In genomic region chr6:94286555-94286954, GRCm38 (mm10) we compare ENCODE assay signal across 24 mouse cellular contexts.
"Had no signal": no experiment of that assay in that cellular context is flagged by ENCODE, and none has a peak within 500 bp of the region (broad histone marks: within the 10 kb centered on the region; RNA-seq: fewer than 3 reads in every experiment).

No protein-coding gene starts in this region.

- H3K4me3 ChIP-seq: heart, adult 2 months; heart, embryonic 13.5 days; heart, embryonic 15.5 days; hindbrain, embryonic 13.5 days; intestine, embryonic 15.5 days; layer of hippocampus, adult 2 months; left cerebral cortex, adult 2 months; limb, embryonic 10.5 days; limb, embryonic 12.5 days had no signal

- H3K36me3 ChIP-seq: heart, embryonic 13.5 days; heart, embryonic 15.5 days; hindbrain, embryonic 13.5 days; intestine, embryonic 15.5 days; limb, embryonic 10.5 days had no signal

- H3K27ac ChIP-seq: heart, adult 2 months; heart, embryonic 13.5 days; heart, embryonic 15.5 days; hindbrain, embryonic 13.5 days; intestine, embryonic 15.5 days; layer of hippocampus, adult 2 months; left cerebral cortex, adult 2 months; limb, embryonic 10.5 days; limb, embryonic 12.5 days had no signal

- H3K9me3 ChIP-seq: heart, embryonic 15.5 days; intestine, embryonic 15.5 days; limb, embryonic 10.5 days had no signal

- H3K4me2 ChIP-seq: heart, embryonic 11.5 days; heart, embryonic 13.5 days; heart, embryonic 15.5 days; hindbrain, embryonic 13.5 days; intestine, embryonic 15.5 days; limb, embryonic 12.5 days had no signal

- ATAC-seq: forebrain, postnatal 0 days; hindbrain, embryonic 16.5 days; inflammation-experienced regulatory T-cells, adult 6 months; intestine, embryonic 15.5 days; intestine, postnatal 0 days had no signal

- H3K9ac ChIP-seq: forebrain, postnatal 0 days; heart, embryonic 13.5 days; heart, embryonic 15.5 days; hindbrain, embryonic 13.5 days; intestine, embryonic 15.5 days; limb, embryonic 12.5 days had no signal

- H3K27me3 ChIP-seq: heart, embryonic 13.5 days; heart, embryonic 15.5 days; hindbrain, embryonic 13.5 days; intestine, embryonic 15.5 days; limb, embryonic 12.5 days had no signal

- DNase-seq: forebrain, postnatal 0 days; gastrocnemius, postnatal 14 days; gastrocnemius, postnatal 36 days; heart, adult 11 months; heart, adult 2 months; heart, postnatal 14 days; heart, postnatal 36 days; kidney, adult 18-20 months; kidney, adult 8-10 months; kidney, postnatal 10 days; kidney, postnatal 25 days; kidney, postnatal 4 days had no signal
